ENCODE assay signal across 8 mouse cellular contexts in genomic region chr17:15826444-15826909, GRCm38 (mm10). TPM values are rescaled to one million over a fixed set of nuclear protein-coding genes. Genes with fewer than 3 reads are reported as not detected.
DNase-seq lines count a peak whose midpoint lies in the region; ATAC-seq lines count a peak whose summit lies in the region.

No protein-coding gene starts in this region.

- peak; percentile 97 for DNase-seq in adrenal gland, adult 18-20 months (ENCODE audit: low spot score in 2 of 2)
- peak; percentile 99 for DNase-seq in embryo, embryonic 10.5 days (ENCODE audit: low spot score)
- peak; percentile 98 to 100 for DNase-seq in gastrocnemius, postnatal 36 days
- peak; percentile 98 to 99 for DNase-seq in left cerebral cortex, postnatal 25 days (ENCODE audit: low spot score in 2 of 2)
- peak; percentile 98 for DNase-seq in mesoderm, embryonic 11.5 days (ENCODE audit: low read depth, low spot score)
- DNase-seq in right cerebral cortex, postnatal 25 days, result peak; percentile 99
- DNase-seq in urinary bladder, postnatal 36 days (ENCODE audit: low spot score in 2 of 2), result peak; percentile 99 to 100

- peak overlapping the region; percentile 78 for H3K4me2 ChIP-seq in intestine, embryonic 16.5 days (ENCODE audit: low read depth, low read length)

- H3K4me1 ChIP-seq in intestine, embryonic 16.5 days (ENCODE audit: control insufficient read depth, insufficient read depth, low read length), result peaks cover 21% of the 10 kb centered on the region

- peak overlapping the region; percentile 95 for H3K9ac ChIP-seq in intestine, embryonic 16.5 days (ENCODE audit: low read depth, low read length)

- 0 out of 2 replicates have a peak, but pooled peaks cover 2% of the 10 kb centered on the region for H3K27me3 ChIP-seq in intestine, embryonic 16.5 days (replicated peaks; ENCODE audit: control insufficient read depth, insufficient read depth, low read length)

- peak; percentile 94 for ATAC-seq in intestine, embryonic 16.5 days

- intact Hi-C loops in gastrocnemius, postnatal 36 days (cut with DNase I), result no loop called here
- intact Hi-C loops in left cerebral cortex, postnatal 25 days (cut with DNase I), result loop anchor here (5.0 kb wide), 2 partner anchors 124 to 841 kb away; partner anchors contain the start of gene Chd1

- H3K9me3 ChIP-seq in intestine, embryonic 16.5 days (ENCODE audit: control insufficient read depth, low read length), result no peaks in the 10 kb centered on the region

- H3K27ac ChIP-seq in intestine, embryonic 16.5 days (ENCODE audit: low read length), result peak overlapping the region; percentile 94

- no peaks in the 10 kb centered on the region for H3K36me3 ChIP-seq in intestine, embryonic 16.5 days (ENCODE audit: control insufficient read depth, insufficient read depth, low read length)

- peak overlapping the region; percentile 99 for H3K4me3 ChIP-seq in intestine, embryonic 16.5 days (ENCODE audit: low read length)

- WGBS in intestine, embryonic 16.5 days, result under 1% methylated on average over 34 of the region's 34 CpGs

RNA-seq across cellular contexts. Expression of gene Rgmb, which starts 4.4 kb away (rescaled TPM):
- 10 to 100 TPM; 14.5 to 14.6 TPM for total RNA-seq in adrenal gland, adult 18-20 months (2021)
- total RNA-seq in gastrocnemius, postnatal 36 days (2021), result 10 to 100 TPM; 36.6 to 36.7 TPM
- 17.8 and 24.8 TPM in 2 replicates for polyA plus RNA-seq in intestine, embryonic 16.5 days (2015; fragmentation: Nextera tagmentation; extraction: Ambion mirVana)
- 10 to 100 TPM; 62.6 to 66.2 TPM for total RNA-seq in left cerebral cortex, postnatal 25 days (2021)

Comparison
In these comparisons a context has a peak if more than half of its experiments do, and no peak if none do; other contexts are left out.
1. Peak in every context shown above with its lines: DNase-seq, ATAC-seq, H3K4me3 ChIP-seq and H3K27ac ChIP-seq.